Mouse (Mus musculus): ENCODE measurements around the gene Ptprf.

- no peak for TF ChIP-seq CTCF (IDR thresholded peaks at IDR 0.05; ENCODE audit: borderline replicate concordance, extremely low read depth, insufficient read depth, insufficient read length)
- TF ChIP-seq POLR2A (IDR thresholded peaks at IDR 0.05; ENCODE audit: borderline replicate concordance, extremely low read depth, insufficient read depth, insufficient read length, poor library complexity, severe bottlenecking): no peak
Measured at GRCm38 (mm10) chr4:118297844-118298243, 6.6 kb upstream of the Ptprf start.

All from brain, embryonic 14.5 days (tissue).